In the genomic region with DNA sequence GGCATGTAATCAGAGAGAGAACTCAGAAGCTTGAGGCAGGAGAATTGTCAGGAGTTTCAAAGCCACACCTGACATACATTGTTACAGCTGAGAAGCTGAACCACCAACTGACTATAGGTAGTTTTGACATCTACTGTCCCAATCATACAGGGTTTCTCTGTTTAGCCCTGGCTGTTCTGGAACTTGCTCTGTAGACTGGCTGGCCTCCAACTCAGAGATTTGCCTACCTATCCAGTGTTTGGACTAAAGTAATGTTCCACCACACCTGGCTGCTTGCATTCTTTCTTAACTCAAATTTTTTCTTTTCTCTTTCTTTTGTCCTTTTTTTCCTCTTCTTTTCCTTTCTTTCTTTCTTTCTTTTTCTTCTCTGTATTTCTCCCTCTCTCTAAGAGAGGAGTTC, we compare ENCODE assay signal across 8 mouse cellular contexts. TPM values are rescaled to one million over a fixed set of nuclear protein-coding genes. Genes with fewer than 3 reads are reported as not detected.
A peak's percentile ranks its signal among the peaks of the same experiment; 100 is the strongest.
DNase-seq lines count a peak whose midpoint lies in the region; ATAC-seq and TF ChIP-seq lines count a peak whose summit lies in the region.

No protein-coding gene starts in this region.

- no peak for TF ChIP-seq CTCF in bone marrow macrophage, adult 2 months (IDR thresholded peaks at IDR 0.05; ENCODE audit: low read depth, low read length)
- no peak for TF ChIP-seq CTCF in liver, postnatal 0 days (IDR thresholded peaks at IDR 0.05; ENCODE audit: low read depth)

- H3K36me3 ChIP-seq in erythroblast, embryonic 14.5 days (ENCODE audit: control insufficient read depth), result peaks cover 25% of the 10 kb centered on the region
- peaks cover 7% of the 10 kb centered on the region; the same call in 1 of the 2 replicates for H3K36me3 ChIP-seq in hindbrain, embryonic 16.5 days (ENCODE audit: control insufficient read depth, insufficient read depth, low read length)
- H3K36me3 ChIP-seq in liver, postnatal 0 days (replicated peaks; ENCODE audit: insufficient read depth, low read length), result peaks cover 6% of the 10 kb centered on the region; the same call in 1 of the 2 replicates

- H3K4me3 ChIP-seq in erythroblast, embryonic 14.5 days (replicated peaks), result peak overlapping the region; percentile 95
- H3K4me3 ChIP-seq in bone marrow macrophage, adult 2 months (ENCODE audit: insufficient read depth, low read length), result peak overlapping the region; percentile 95
- peak overlapping the region; percentile 93 for H3K4me3 ChIP-seq in hindbrain, embryonic 16.5 days (ENCODE audit: low read length)
- H3K4me3 ChIP-seq in liver, postnatal 0 days (ENCODE audit: low read depth, low read length), result peak overlapping the region; percentile 91

- H3K9ac ChIP-seq in hindbrain, embryonic 16.5 days (ENCODE audit: low read depth, low read length), result peak overlapping the region; percentile 81
- H3K9ac ChIP-seq in liver, postnatal 0 days (replicated peaks), result peak overlapping the region; percentile 95

- no peak for TF ChIP-seq EP300 in liver, postnatal 0 days (IDR thresholded peaks at IDR 0.05; ENCODE audit: low read depth)

- no peak for ATAC-seq in erythroblast, adult 5-6 weeks (replicated peaks; ENCODE audit: low FRiP score, poor library complexity, severe bottlenecking)
- no peak for ATAC-seq in hindbrain, embryonic 16.5 days
- ATAC-seq in liver, postnatal 0 days, result no peak

- H3K27me3 ChIP-seq in erythroblast, embryonic 14.5 days (ENCODE audit: control insufficient read depth), result no peaks in the 10 kb centered on the region
- no peaks in the 10 kb centered on the region for H3K27me3 ChIP-seq in hindbrain, embryonic 16.5 days (replicated peaks; ENCODE audit: control insufficient read depth, insufficient read depth, low read length)
- no peaks in the 10 kb centered on the region for H3K27me3 ChIP-seq in liver, postnatal 0 days (ENCODE audit: insufficient read depth, low read length)

- 0 out of 2 replicates have a peak overlapping the region, but pooled peaks have one; percentile 34 for H3K27ac ChIP-seq in bone marrow macrophage, adult 2 months (ENCODE audit: insufficient read depth, low read depth, low read length)
- peak overlapping the region; percentile 90 for H3K27ac ChIP-seq in hindbrain, embryonic 16.5 days (ENCODE audit: low read depth, low read length)
- peak overlapping the region; percentile 88 for H3K27ac ChIP-seq in liver, postnatal 0 days (ENCODE audit: low read depth)

- H3K9me3 ChIP-seq in erythroblast, embryonic 14.5 days (ENCODE audit: control insufficient read depth, low read length), result no peaks in the 10 kb centered on the region
- H3K9me3 ChIP-seq in hindbrain, embryonic 16.5 days (ENCODE audit: control insufficient read depth, low read length), result no peaks in the 10 kb centered on the region
- H3K9me3 ChIP-seq in liver, postnatal 0 days (ENCODE audit: low read length), result no peaks in the 10 kb centered on the region

- no peak for TF ChIP-seq POLR2A in bone marrow macrophage, adult 2 months (IDR thresholded peaks at IDR 0.05; ENCODE audit: borderline replicate concordance, low read depth, low read length)

- H3K4me1 ChIP-seq in erythroblast, embryonic 14.5 days (ENCODE audit: control insufficient read depth), result peaks cover 45% of the 10 kb centered on the region
- H3K4me1 ChIP-seq in bone marrow macrophage, adult 2 months (ENCODE audit: control insufficient read depth, insufficient read depth, low read length), result peaks cover 3% of the 10 kb centered on the region; the same call in 1 of the 2 replicates
- peaks cover 17% of the 10 kb centered on the region for H3K4me1 ChIP-seq in hindbrain, embryonic 16.5 days (ENCODE audit: control insufficient read depth, insufficient read depth, low read depth, low read length)
- H3K4me1 ChIP-seq in liver, postnatal 0 days (ENCODE audit: insufficient read depth), result peaks cover 16% of the 10 kb centered on the region

- H3K4me2 ChIP-seq in hindbrain, embryonic 16.5 days (ENCODE audit: low read length), result peak overlapping the region; percentile 88
- H3K4me2 ChIP-seq in liver, postnatal 0 days (ENCODE audit: low read depth, low read length), result peak overlapping the region; percentile 81

- DNase-seq in liver, postnatal 0 days, result no peak
- DNase-seq in adrenal gland, adult 8-10 months, result no peak
- DNase-seq in cerebellum, adult 11 months, result no peak
- DNase-seq in layer of hippocampus, adult 9-10 months (ENCODE audit: low spot score), result no peak

RNA-seq across cellular contexts. Expression of gene Dvl3, which starts 0.8 kb away (rescaled TPM):
- polyA plus RNA-seq in erythroblast, embryonic 14.5 days (2012), result 1.4 TPM in 2 replicates
- 3.8 and 10.0 TPM in 2 replicates for total RNA-seq in erythroblast, adult 5-6 weeks (2015; ENCODE audit: low replicate concordance)
- total RNA-seq in erythroblast, adult 5-6 weeks (2017; ENCODE audit: low replicate concordance), result 1.1 and 1.7 TPM in 2 replicates
- 26.8 and 30.4 TPM in 2 replicates for polyA plus RNA-seq in bone marrow macrophage, adult 2 months (2012; ENCODE audit: insufficient read depth, insufficient read length, missing spikeins)
- polyA plus RNA-seq in hindbrain, embryonic 16.5 days (2015; fragmentation: Nextera tagmentation; extraction: Ambion mirVana), result 28.5 and 40.4 TPM in 2 replicates
- 3.0 and 3.5 TPM in 2 replicates for polyA plus RNA-seq in liver, postnatal 0 days (2015; fragmentation: Nextera tagmentation; extraction: Ambion mirVana)
- 10 to 100 TPM; 34.1 to 55.2 (median 45.5) TPM for total RNA-seq in adrenal gland, adult 8-10 months (2022)

RNA-seq across cellular contexts. Expression of gene Eif2b5, which starts 17.4 kb away (rescaled TPM):
- 0.70 and 0.73 TPM in 2 replicates for polyA plus RNA-seq in erythroblast, embryonic 14.5 days (2012)
- total RNA-seq in erythroblast, adult 5-6 weeks (2015; ENCODE audit: low replicate concordance), result 7.7 and 10.4 TPM in 2 replicates
- 9.1 and 14.1 TPM in 2 replicates for total RNA-seq in erythroblast, adult 5-6 weeks (2017; ENCODE audit: low replicate concordance)
- 23.9 and 25.9 TPM in 2 replicates for polyA plus RNA-seq in bone marrow macrophage, adult 2 months (2012; ENCODE audit: insufficient read depth, insufficient read length, missing spikeins)
- 97.3 and 104 TPM in 2 replicates for polyA plus RNA-seq in hindbrain, embryonic 16.5 days (2015; fragmentation: Nextera tagmentation; extraction: Ambion mirVana)
- polyA plus RNA-seq in liver, postnatal 0 days (2015; fragmentation: Nextera tagmentation; extraction: Ambion mirVana), result 25.3 and 26.1 TPM in 2 replicates
- 10 to 100 TPM; 62.4 to 72.6 (median 66.0) TPM for total RNA-seq in adrenal gland, adult 8-10 months (2022)

RNA-seq across cellular contexts. Expression of gene Ap2m1, which starts 19.2 kb away (rescaled TPM):
- polyA plus RNA-seq in erythroblast, embryonic 14.5 days (2012), result 16.9 TPM in 2 replicates
- 124 and 125 TPM in 2 replicates for total RNA-seq in erythroblast, adult 5-6 weeks (2015; ENCODE audit: low replicate concordance)
- 81.1 and 126 TPM in 2 replicates for total RNA-seq in erythroblast, adult 5-6 weeks (2017; ENCODE audit: low replicate concordance)
- 348 and 391 TPM in 2 replicates for polyA plus RNA-seq in bone marrow macrophage, adult 2 months (2012; ENCODE audit: insufficient read depth, insufficient read length, missing spikeins)
- polyA plus RNA-seq in hindbrain, embryonic 16.5 days (2015; fragmentation: Nextera tagmentation; extraction: Ambion mirVana), result 1,253 and 1,320 TPM in 2 replicates
- polyA plus RNA-seq in liver, postnatal 0 days (2015; fragmentation: Nextera tagmentation; extraction: Ambion mirVana), result 288 and 308 TPM in 2 replicates
- 100 to 1,000 TPM; 273 to 406 (median 325) TPM for total RNA-seq in adrenal gland, adult 8-10 months (2022)

RNA-seq across cellular contexts. Expression of gene Abcf3, which starts 32.3 kb away (rescaled TPM):
- 0.73 and 2.6 TPM in 2 replicates for polyA plus RNA-seq in erythroblast, embryonic 14.5 days (2012)
- total RNA-seq in erythroblast, adult 5-6 weeks (2015; ENCODE audit: low replicate concordance), result 8.2 and 11.0 TPM in 2 replicates
- total RNA-seq in erythroblast, adult 5-6 weeks (2017; ENCODE audit: low replicate concordance), result 8.9 and 24.7 TPM in 2 replicates
- polyA plus RNA-seq in bone marrow macrophage, adult 2 months (2012; ENCODE audit: insufficient read depth, insufficient read length, missing spikeins), result 53.5 and 74.8 TPM in 2 replicates
- polyA plus RNA-seq in hindbrain, embryonic 16.5 days (2015; fragmentation: Nextera tagmentation; extraction: Ambion mirVana), result 81.0 and 90.7 TPM in 2 replicates
- polyA plus RNA-seq in liver, postnatal 0 days (2015; fragmentation: Nextera tagmentation; extraction: Ambion mirVana), result 18.0 and 19.8 TPM in 2 replicates
- 100 to 1,000 TPM in 2 of 4 experiments, 10 to 100 TPM in 2; 80.8 to 118 (median 97.5) TPM for total RNA-seq in adrenal gland, adult 8-10 months (2022)

Comparison
In these comparisons a context has a peak if more than half of its experiments do, and no peak if none do; other contexts are left out.
1. H3K27ac ChIP-seq: peak in every context shown above with its lines; median percentile 90 in hindbrain, embryonic 16.5 days; 88 in liver, postnatal 0 days; 34 in bone marrow macrophage, adult 2 months.
2. RNA of gene Eif2b5, which starts 17.4 kb away (polyA plus RNA-seq): 97.3 to 104 TPM in hindbrain, embryonic 16.5 days, 25.3 to 26.1 TPM in liver, postnatal 0 days and 23.9 to 25.9 TPM in bone marrow macrophage, adult 2 months; 0.70 to 0.73 TPM in erythroblast, embryonic 14.5 days; every median in the first group is over 10 times any median in the second.
3. RNA of gene Ap2m1, which starts 19.2 kb away (polyA plus RNA-seq): 1,253 to 1,320 TPM in hindbrain, embryonic 16.5 days, 348 to 391 TPM in bone marrow macrophage, adult 2 months and 288 to 308 TPM in liver, postnatal 0 days; 16.9 TPM in erythroblast, embryonic 14.5 days; every median in the first group is over 10 times any median in the second.
4. Peak in every context shown above with its lines, with median percentiles within 50 percentile points of each other: H3K4me3 ChIP-seq.